Mouse (Mus musculus): ENCODE data around the gene Sept10.

Sept10 gene

DNA sequence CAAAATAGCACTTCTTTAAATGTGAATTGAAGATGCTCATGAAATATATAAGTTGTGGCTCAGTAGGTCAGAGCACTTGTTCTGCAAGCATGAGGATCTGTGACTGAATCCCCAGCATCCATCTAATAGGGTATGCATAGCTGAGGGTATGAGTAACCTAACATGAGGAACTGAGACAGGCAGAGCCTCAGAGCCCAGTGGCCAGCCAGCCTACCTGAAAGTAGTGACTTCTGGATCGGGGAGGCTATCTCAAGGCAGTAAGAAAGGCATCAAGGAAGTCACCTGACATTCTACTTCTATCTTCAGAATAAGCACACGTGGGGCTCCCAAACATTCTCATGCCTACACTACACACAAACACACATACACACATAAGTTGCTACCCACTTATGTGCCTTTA, 3.5 kb upstream of the Sept10 start:
- DNase-seq (ENCODE audit: low spot score in 2 of 2): no peak

GRCm38 (mm10) chr10:59223890-59224289, 2.2 kb upstream of the Sept10 start:
- DNase-seq (ENCODE audit: low spot score in 2 of 2): no peak

- DNase-seq (ENCODE audit: low spot score in 2 of 2): no peak
Measured at GRCm38 (mm10) chr10:59223301-59223700, 1.7 kb upstream of the Sept10 start.

DNA sequence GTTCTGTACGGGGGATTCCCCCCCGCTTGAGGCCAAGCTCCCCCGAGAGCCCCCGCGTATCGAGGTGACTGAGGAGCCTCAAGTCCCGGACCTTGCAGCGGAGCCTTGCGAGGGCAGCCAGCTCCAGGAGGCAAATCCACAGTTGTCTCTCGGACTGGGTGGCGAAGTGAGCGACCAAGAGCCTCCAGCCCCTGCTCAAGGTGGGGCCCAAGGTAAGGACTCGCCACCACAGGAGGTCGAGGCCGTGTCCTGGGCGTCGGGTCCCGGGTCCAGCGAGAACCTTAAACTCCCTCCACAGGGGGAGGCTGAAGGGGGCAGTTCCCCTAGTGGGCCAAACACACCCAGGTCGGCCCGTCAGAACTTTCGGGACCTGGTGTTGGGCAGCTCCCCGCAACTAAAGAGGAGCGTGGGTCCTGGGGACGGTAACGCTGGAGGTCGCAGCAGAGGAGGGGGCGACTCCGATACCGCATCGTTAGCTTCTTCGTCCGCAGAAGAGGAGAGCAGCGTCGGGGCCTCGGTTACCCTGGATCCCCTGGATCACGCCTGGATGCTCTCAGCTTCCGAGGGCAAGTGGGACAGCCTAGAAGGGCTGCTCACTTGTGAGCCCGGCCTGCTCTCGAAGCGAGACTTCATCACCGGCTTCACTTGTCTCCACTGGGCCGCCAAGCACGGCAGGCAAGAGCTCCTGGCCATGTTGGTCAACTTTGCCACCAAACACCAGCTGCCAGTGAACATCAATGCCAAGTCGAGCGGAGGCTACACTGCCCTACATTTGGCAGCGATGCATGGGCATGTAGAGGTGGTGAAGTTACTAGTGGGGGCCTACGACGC, 839 bp upstream of the Sept10 start:
- peak; percentile 16 to 29 for DNase-seq (ENCODE audit: low spot score in 2 of 2)

GRCm38 (mm10) chr10:59220824-59221472, 699 bp downstream of the Sept10 start:
- no peak for DNase-seq (ENCODE audit: low spot score in 2 of 2)

DNA sequence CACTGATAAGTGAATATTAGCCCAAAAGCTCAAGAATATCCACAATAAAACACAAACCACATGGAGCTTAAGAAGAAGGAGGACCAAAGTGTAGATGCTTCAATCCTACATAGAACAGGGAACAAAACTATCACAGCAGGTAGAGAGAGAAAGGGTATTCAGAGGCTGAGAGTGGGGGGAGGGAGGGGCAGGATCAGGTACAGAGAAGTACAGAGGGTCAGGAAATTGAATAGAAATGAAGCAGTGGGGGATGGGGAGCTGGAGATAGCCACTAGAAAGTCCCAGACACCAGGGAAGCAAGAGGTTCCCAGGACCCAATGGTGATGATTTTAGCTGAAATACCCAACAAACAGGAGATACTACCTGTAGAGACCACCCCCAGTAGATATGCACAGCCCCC, 21.6 kb downstream of the Sept10 start:
- DNase-seq (ENCODE audit: low spot score in 2 of 2): no peak

DNA sequence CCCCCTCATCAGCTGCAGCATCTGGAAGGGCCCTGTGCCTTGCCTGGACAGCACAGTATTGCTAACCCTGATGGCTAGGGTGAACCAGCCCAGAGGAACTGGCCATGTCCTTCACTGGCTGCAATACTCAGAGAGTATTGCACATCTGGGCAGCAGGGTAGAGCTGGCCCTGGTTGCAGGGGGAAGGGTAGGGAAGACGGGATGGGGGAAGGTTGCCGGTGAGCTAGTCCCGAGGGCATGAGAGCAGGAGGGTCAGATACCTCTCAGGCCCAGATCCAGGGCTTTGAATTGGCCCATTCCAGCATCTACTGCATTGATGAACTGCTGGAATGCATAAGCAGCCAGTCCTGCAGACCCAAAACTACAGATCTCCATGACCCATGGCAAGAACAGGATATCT, 24.9 kb downstream of the Sept10 start:
- DNase-seq (ENCODE audit: low spot score in 2 of 2): no peak

DNA sequence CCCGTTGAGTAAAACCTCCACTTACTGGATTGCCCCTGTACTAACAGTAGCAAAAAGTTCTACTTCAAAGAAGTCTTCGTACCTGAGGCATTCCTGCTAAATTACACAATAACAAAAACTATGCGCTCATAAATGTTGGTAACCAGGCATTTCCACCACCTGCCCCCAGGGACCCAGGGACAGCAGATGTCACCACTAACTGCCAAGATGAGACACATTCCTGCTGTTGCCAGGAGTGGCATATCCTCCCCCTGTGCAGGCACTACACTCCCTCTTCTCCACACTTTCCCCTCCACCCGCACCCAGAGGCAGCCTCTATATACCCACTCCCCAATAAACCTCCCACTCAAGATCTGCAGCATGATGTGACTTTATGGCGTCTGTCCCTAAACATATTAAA, 26.8 kb downstream of the Sept10 start:
- DNase-seq (ENCODE audit: low spot score in 2 of 2): no peak

DNA sequence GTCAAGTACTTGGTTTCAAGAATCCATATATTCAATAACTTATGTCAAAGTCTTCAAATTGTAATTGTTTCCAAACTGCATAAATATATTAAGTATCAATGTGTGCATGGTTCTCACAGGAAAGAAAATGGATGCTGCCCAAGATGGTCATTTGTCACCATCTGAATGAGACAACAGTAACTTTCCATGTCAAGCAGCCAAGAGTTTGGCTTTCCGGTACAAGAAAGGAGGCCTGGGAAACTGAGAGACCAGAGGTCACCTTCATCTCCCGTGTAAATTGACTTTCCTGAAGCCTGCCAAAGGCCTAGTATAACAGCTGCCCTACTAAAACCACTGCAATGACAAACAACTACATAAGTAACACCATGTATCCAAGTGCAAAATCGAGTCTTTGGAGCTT, 39.3 kb downstream of the Sept10 start:
- DNase-seq (ENCODE audit: low spot score in 2 of 2): no peak

- no peak for DNase-seq (ENCODE audit: low spot score in 2 of 2)
Measured at GRCm38 (mm10) chr10:59179620-59180019, 42.0 kb downstream of the Sept10 start.

DNA sequence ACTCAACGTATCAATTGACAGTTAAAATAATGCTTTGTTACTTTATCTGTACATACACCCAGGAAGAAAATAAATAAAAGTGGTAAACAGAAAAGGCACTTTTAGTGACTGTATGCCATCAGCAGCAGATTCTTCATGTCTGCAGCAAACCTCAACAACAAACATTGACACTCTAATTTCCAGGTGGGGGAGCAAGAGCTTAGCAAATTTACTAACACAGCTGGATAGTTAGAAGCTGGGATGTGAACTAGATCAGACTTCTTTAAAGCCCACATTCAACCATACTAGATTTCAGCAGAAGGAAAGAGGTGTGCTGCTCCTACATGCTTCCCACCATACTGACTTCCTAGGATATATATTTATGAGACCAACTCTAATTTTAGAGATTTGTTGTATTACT, 49.1 kb downstream of the Sept10 start:
- no peak for DNase-seq (ENCODE audit: low spot score in 2 of 2)

DNA sequence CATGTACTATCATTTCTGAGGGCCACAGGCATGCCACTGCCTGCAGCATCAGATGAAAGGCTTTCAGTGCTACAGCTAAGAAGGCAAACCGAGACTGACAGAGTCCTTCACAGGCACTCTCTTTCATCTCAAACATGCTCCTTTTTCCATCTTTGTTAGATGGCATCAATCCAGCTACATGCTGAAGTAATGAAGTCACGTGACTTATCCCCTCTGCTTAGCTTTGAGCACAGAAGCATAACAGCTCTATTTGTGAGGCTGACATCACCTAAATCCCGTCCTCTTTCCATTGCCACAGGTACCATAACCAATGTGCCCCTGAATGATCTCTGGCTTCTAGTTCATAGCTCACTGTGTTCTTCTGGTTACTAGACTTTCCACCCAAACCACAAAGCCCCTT, 50.6 kb downstream of the Sept10 start:
- no peak for DNase-seq (ENCODE audit: low spot score in 2 of 2)

DNA sequence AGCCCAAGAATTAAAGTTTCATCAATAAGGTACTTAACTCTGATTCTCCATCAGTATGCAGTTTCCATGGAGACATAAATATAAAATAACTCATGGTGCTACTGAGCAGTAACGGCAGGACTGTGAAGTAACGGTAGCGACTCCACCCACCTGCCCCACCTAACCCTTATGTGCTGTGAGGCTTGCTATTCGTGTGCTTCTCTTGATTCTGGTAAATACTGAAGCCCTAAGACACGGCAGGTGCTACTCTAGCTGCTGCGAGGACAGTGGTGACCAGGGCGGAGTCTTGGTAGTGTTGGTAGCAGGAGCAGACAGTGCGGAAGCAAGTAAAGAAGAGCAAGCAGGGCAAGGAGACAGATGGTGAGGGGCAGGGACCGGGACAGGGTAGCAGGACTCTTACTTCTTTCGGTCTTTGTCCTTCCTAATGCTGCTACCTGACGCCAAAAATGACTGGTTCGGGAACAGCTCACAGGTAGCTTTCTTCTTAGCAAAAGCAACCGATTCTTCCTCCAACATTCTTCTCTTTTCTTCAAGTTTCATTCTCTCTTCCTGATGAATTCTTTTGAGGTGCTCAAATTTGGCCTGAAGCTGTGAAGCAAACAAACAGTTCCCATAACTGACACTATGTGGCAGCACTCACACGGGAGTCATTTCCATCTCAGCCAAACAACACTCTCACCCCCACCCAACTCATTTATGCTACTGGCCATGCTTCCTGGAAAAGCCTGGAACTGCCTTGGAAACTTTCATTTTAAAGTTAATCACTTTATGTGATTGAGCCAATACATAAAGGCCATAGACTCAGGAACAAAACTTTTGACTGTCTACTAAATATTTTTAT, 55.3 kb downstream of the Sept10 start:
- DNase-seq (ENCODE audit: low spot score in 2 of 2): peak; percentile 28 to 60

GRCm38 (mm10) chr10:59162185-59162897, 59.3 kb downstream of the Sept10 start:
- DNase-seq (ENCODE audit: low spot score in 2 of 2): no peak

DNA sequence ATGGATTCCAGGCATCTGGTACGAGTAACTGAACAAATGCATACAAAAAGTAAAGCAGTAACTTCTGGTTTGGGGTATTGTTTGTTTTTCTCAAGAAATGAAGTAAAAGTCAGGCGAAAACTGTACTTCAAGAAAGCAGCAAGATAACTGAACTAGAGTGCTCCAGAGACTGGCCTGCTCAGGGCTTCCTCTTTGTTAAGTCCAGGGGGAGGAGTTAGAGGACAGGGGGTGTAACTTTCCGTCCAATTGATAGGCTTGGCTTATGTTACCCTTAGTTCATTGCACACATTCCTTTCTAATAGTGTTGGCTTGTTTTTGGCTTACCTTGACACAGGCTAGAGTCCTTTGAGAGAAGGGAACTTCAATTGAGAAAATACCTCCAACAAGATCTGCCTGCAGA, 63.0 kb downstream of the Sept10 start:
- DNase-seq (ENCODE audit: low spot score in 2 of 2): no peak

DNA sequence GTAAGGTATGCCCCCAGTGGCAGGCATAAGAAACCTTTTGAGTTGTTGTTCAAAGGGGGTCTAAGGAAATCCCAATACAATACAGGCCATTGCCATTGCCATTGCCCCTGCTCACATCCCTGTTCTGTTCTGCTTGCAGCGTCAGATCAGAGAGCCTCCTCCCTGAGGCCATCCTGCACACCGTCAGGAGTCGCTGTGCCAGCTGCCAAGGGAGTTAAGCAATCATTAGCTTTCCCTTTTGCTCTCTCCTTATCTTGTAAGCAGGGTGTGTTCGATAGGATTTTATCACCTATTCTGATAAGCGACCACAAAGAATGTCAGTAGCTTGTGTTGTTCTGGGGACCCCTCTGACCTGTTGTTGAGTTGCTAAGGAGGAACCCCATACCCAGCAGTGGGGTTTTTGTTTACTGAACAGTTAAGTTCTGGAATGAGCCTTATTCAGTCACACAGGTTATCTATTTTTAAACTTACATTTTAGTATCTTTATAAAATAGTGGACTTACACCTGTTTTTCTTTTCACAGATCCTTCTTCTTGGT, 69.0 kb downstream of the Sept10 start:
- DNase-seq (ENCODE audit: low spot score in 2 of 2): no peak

- DNase-seq (ENCODE audit: low spot score in 2 of 2): no peak
Measured at GRCm38 (mm10) chr10:59150938-59151657, 70.5 kb downstream of the Sept10 start.

DNA sequence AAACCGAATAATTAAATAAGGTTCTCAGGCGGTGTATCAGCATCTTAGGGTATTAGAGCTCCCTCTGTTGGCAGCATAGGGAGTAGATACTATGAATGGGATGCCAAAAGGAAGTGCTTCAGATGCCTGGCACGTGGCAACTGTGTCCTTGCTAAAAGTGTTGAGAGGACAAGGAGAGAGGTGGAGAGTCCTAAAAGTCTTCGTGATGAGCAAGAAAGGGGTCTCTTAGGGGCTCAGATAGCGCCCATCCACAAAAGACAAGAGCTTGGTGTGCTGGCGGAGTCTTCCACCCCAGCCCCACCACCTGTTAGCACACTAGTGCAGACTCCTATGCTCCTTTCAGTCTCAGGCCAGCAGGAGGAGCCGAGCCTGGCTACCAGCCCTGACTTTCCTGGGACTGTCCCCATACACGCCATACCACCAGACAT, 71.7 kb downstream of the Sept10 start:
- DNase-seq (ENCODE audit: low spot score in 2 of 2): peak; percentile 13 to 68

DNA sequence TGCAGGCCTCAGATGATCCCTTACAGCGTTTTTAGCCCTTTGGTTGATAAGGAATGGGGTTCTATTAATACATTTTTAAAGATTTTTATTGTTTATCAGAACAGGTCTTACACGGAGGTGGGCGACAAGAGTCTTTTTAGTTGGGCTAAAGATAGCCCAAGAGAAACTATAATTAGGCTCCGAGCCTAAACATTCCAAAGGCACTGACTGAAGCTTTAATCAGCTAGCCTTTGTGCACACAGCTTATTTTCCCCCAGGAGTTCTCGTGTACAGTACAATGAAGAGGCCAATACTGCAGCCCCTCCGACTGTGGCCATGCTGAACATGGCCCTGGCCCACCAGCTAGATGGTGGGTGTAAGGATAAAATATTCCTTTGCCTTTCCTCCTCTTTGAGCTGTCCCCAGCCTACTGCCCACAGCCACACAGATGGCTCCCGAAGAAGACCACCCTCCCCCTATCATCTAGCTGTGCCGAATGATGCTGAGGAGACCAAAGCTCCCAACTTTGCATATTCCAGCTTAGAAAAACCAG, 88.1 kb downstream of the Sept10 start:
- DNase-seq (ENCODE audit: low spot score in 2 of 2): peak in 1 of 2 experiments; percentile 38

- no peak for DNase-seq (ENCODE audit: low spot score in 2 of 2)
Measured at GRCm38 (mm10) chr10:59131926-59132628, 89.6 kb downstream of the Sept10 start.
